Mouse (Mus musculus) forebrain, embryonic 16.5 days (tissue): ENCODE data around the gene Sbno1. TPM values are rescaled to one million over a fixed set of nuclear protein-coding genes. Genes with fewer than 3 reads are reported as not detected.

Source experiments
- ATAC-seq: fragments of 200-750 bp; cut with Nextera tagmentation; 2 replicates; pipeline ENCODE4 v1.8.0; 2017; ENCODE audit warnings: mild to moderate bottlenecking, moderate library complexity
- H3K27ac ChIP-seq: fragments of 300-500 bp; sonication (generic); 2 replicates; pipeline ENCODE4 v1.5.1; 2014; ENCODE audit warnings: low read length, control low read depth
- H3K27me3 ChIP-seq: fragments of 300-500 bp; sonication (generic); replicated peaks from 2 replicates; pipeline ENCODE4 v1.6.1; 2014; ENCODE audit warnings: low read length; ENCODE audit not compliant: control insufficient read depth, insufficient read depth
- H3K36me3 ChIP-seq: fragments of 300-500 bp; sonication (generic); 2 replicates; pipeline ENCODE4 v1.6.1; 2014; ENCODE audit not compliant: control insufficient read depth, insufficient read depth
- H3K4me1 ChIP-seq: fragments of 300-500 bp; sonication (generic); replicated peaks from 2 replicates; pipeline ENCODE4 v1.6.1; 2014; ENCODE audit warnings: low read length; ENCODE audit not compliant: control insufficient read depth, insufficient read depth
- H3K4me2 ChIP-seq: fragments of 300-500 bp; sonication (generic); 2 replicates; pipeline ENCODE4 v1.6.1; 2014; ENCODE audit warnings: mild to moderate bottlenecking, low read length, control low read depth
- H3K4me3 ChIP-seq: fragments of 300-500 bp; sonication (generic); replicated peaks from 2 replicates; pipeline ENCODE4 v1.5.1; 2014; ENCODE audit warnings: mild to moderate bottlenecking, low read length, control low read depth
- H3K9ac ChIP-seq: fragments of 300-500 bp; sonication (generic); replicated peaks from 2 replicates; pipeline ENCODE4 v1.6.1; 2014; ENCODE audit warnings: low read depth, low read length, control low read depth
- H3K9me3 ChIP-seq: fragments of 300-500 bp; sonication (generic); 2 replicates; pipeline ENCODE4 v1.6.1; 2016; ENCODE audit warnings: low read length; ENCODE audit not compliant: control insufficient read depth
- WGBS: fragments of 180-500 bp; shearing (Covaris S2); extraction: QIAGEN DNeasy Blood & Tissue Kit; methylation state at CpG from one replicate; pipeline ENCODE4 v1.1.7; 2014; 5-methylcytosine and 5-hydroxymethylcytosine counted together
- polyA plus RNA-seq: library from polyadenylated mRNA; unstranded; fragments of >200 nt; fragmentation: Nextera tagmentation; extraction: Ambion mirVana; gene quantifications from 2 replicates; pipeline ENCODE4 v1.2.1, GENCODE M21; 2015

The Sbno1 gene
- polyA plus RNA-seq, 1 experiment from 2014 or later = 110 TPM

- 93% methylated on average over 7 of the region's 7 CpGs for WGBS
- Histone ChIP-seq H3K4me2 (no peak overlapping the region), H3K4me3 (no peak overlapping the region), H3K27me3 (no peaks in the 10 kb centered on the region), H3K27ac (no peak overlapping the region), H3K9ac (no peak overlapping the region), H3K9me3 (no peaks in the 10 kb centered on the region), H3K4me1 (no peaks in the 10 kb centered on the region), H3K36me3 (peaks cover 32% of the 10 kb centered on the region)
- no peak for ATAC-seq
Measured at GRCm38 (mm10) chr5:124393726-124394125, 32.1 kb downstream of the Sbno1 start.

DNA sequence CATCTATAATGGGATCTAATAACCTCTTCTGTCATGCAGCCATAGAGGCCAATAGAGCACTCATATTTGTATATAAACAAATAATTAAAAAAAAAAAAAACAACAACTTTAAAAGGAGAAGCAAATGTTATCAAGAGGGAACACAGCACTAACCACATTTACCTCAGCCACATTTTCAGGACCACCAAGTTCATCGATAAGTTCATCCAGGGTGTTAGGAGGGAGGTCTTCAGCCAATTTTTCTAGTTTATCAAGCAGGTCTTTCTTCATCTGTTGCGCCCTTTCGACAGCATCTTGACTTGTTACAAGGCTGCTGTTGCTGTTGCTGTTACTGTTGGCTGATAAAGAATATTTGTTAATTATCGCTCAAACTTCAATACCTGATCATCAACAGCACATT lies 33.4 kb downstream of the Sbno1 start:
- Histone ChIP-seq H3K4me2 (no peak overlapping the region), H3K27ac (no peak overlapping the region), H3K27me3 (no peaks in the 10 kb centered on the region), H3K4me3 (no peak overlapping the region), H3K9ac (no peak overlapping the region), H3K4me1 (no peaks in the 10 kb centered on the region), H3K36me3 (peaks cover 26% of the 10 kb centered on the region), H3K9me3 (no peaks in the 10 kb centered on the region)
- no peak for ATAC-seq
- WGBS = 98% methylated on average over 4 of the region's 4 CpGs

DNA sequence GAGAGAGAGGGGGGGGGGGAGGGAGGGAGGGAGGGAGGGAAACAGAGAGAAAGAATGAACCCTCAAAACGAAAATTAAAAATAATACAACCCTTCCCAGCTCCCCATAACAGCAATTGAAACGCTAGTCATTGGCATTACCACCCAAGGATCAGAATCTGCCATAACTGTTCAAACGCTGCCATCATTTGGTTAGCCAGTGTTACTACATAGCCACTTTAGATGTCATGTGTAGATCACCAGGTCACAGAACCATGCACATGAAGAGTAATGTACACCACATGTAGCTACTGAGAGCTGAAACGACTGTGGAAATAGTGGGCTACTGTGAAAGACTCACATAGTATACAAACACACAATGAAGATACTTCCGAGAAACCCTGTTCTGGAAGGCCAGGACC lies 37.9 kb downstream of the Sbno1 start:
- Histone ChIP-seq H3K4me3 (no peak overlapping the region), H3K4me1 (no peaks in the 10 kb centered on the region), H3K27ac (no peak overlapping the region), H3K27me3 (no peaks in the 10 kb centered on the region), H3K9me3 (no peaks in the 10 kb centered on the region), H3K4me2 (no peak overlapping the region), H3K36me3 (peaks cover 30% of the 10 kb centered on the region), H3K9ac (no peak overlapping the region)
- WGBS = 74% methylated on average over 5 of the region's 5 CpGs
- ATAC-seq = no peak

DNA sequence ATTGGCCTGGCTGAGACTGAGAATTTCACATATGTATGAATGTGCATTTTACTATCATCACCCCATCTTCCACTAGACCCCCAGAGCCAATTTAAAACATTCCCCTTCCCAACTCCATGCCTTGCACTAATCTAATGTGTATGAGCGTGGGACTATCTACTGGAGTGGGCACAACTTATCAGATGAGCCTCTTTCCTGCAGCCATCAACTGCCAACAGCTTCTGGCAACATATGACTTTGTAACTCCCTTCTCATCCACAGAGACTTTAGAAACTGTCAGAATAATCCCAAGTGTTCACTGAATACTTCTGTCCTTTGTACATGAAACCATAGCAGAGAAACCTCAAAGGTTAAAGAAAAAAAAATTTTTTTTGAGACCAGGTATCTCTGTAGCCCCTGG lies 45.7 kb downstream of the Sbno1 start:
- Histone ChIP-seq H3K4me2 (no peak overlapping the region), H3K9ac (no peak overlapping the region), H3K4me3 (no peak overlapping the region), H3K27ac (no peak overlapping the region), H3K27me3 (no peaks in the 10 kb centered on the region), H3K9me3 (no peaks in the 10 kb centered on the region), H3K36me3 (peaks cover 37% of the 10 kb centered on the region), H3K4me1 (no peaks in the 10 kb centered on the region)
- ATAC-seq = no peak
- WGBS = 100% methylated on average over 1 of the region's 1 CpGs

GRCm38 (mm10) chr5:124377149-124377548 lies 48.7 kb downstream of the Sbno1 start:
- no peak for ATAC-seq
- WGBS = 94% methylated on average over 4 of the region's 4 CpGs
- H3K9me3 ChIP-seq = no peaks in the 10 kb centered on the region
- H3K27me3 ChIP-seq = no peaks in the 10 kb centered on the region
- H3K27ac ChIP-seq = no peak overlapping the region
- H3K4me2 ChIP-seq = no peak overlapping the region
- no peaks in the 10 kb centered on the region for H3K4me1 ChIP-seq
- H3K4me3 ChIP-seq = no peak overlapping the region
- H3K9ac ChIP-seq = no peak overlapping the region
- peaks cover 44% of the 10 kb centered on the region for H3K36me3 ChIP-seq

GRCm38 (mm10) chr5:124376401-124376800 lies 49.4 kb downstream of the Sbno1 start:
- no peak overlapping the region for H3K4me2 ChIP-seq
- H3K27ac ChIP-seq = no peak overlapping the region
- H3K27me3 ChIP-seq = no peaks in the 10 kb centered on the region
- H3K4me1 ChIP-seq = no peaks in the 10 kb centered on the region
- H3K4me3 ChIP-seq = no peak overlapping the region
- 94% methylated on average over 1 of the region's 1 CpGs for WGBS
- no peaks in the 10 kb centered on the region for H3K9me3 ChIP-seq
- H3K9ac ChIP-seq = no peak overlapping the region
- no peak for ATAC-seq
- H3K36me3 ChIP-seq = peaks cover 41% of the 10 kb centered on the region

GRCm38 (mm10) chr5:124374298-124374697 lies 51.5 kb downstream of the Sbno1 start:
- no peak for ATAC-seq
- peaks cover 43% of the 10 kb centered on the region for H3K36me3 ChIP-seq
- WGBS = 95% methylated on average over 7 of the region's 7 CpGs

GRCm38 (mm10) chr5:124366721-124367120 lies 59.1 kb downstream of the Sbno1 start:
- no peak overlapping the region for H3K4me3 ChIP-seq
- WGBS = 71% methylated on average over 3 of the region's 3 CpGs
- H3K4me1 ChIP-seq = peaks cover 2% of the 10 kb centered on the region; the same call in 1 of the 2 replicates
- no peaks in the 10 kb centered on the region for H3K9me3 ChIP-seq
- no peak overlapping the region for H3K27ac ChIP-seq
- H3K36me3 ChIP-seq = peaks cover 18% of the 10 kb centered on the region
- no peak for ATAC-seq
- H3K27me3 ChIP-seq = no peaks in the 10 kb centered on the region
- no peak overlapping the region for H3K4me2 ChIP-seq
- no peak overlapping the region for H3K9ac ChIP-seq

More at GRCm38 (mm10) chr5:124374298-124374697, 51.5 kb downstream of the Sbno1 start:
- H3K4me2 ChIP-seq = no peak overlapping the region
- no peak overlapping the region for H3K4me3 ChIP-seq
- no peak overlapping the region for H3K9ac ChIP-seq
- no peak overlapping the region for H3K27ac ChIP-seq
- H3K4me1 ChIP-seq = no peaks in the 10 kb centered on the region
- H3K9me3 ChIP-seq = no peaks in the 10 kb centered on the region
- H3K27me3 ChIP-seq = no peaks in the 10 kb centered on the region

- H3K4me1 ChIP-seq = peaks cover 2% of the 10 kb centered on the region; the same call in 1 of the 2 replicates
- WGBS = 87% methylated on average over 2 of the region's 2 CpGs
- no peak overlapping the region for H3K4me2 ChIP-seq
- no peak for ATAC-seq
- H3K4me3 ChIP-seq = no peak overlapping the region
- H3K9ac ChIP-seq = no peak overlapping the region
- no peaks in the 10 kb centered on the region for H3K27me3 ChIP-seq
- H3K9me3 ChIP-seq = no peaks in the 10 kb centered on the region
- H3K36me3 ChIP-seq = peaks cover 12% of the 10 kb centered on the region
- H3K27ac ChIP-seq = no peak overlapping the region
Measured at GRCm38 (mm10) chr5:124365754-124366153, 60.0 kb downstream of the Sbno1 start.
